Mouse (Mus musculus) megakaryocyte, embryonic 14.5 days (primary cell): Measurements from ENCODE around the gene Antxr1.

ENCODE experiments used
- FLI1 ChIP-seq: IDR thresholded peaks from 2 replicates; pipeline ENCODE4 v1.6.1; 2012; ENCODE audit warnings: low read length, inconsistent platforms, mixed read lengths
- GATA1 ChIP-seq: IDR thresholded peaks from 3 replicates; pipeline ENCODE4 v1.6.1; 2012; ENCODE audit warnings: mixed read lengths, low read length, inconsistent platforms, borderline replicate concordance

- TF ChIP-seq GATA1 (no peak), FLI1 (no peak)
Measured at GRCm38 (mm10) chr6:87219061-87219992, 116.3 kb downstream of the Antxr1 start.
